Mouse (Mus musculus): ENCODE measurements at regions not wholly inside any gene's neighbourhood (a gene's known extent, or its start where the extent isn't known, plus 50 kb on each side); places are given as distances from the start of the nearest gene placed in this dataset.
"Not testable (repeated sequence)": the region's sequence is repeated elsewhere in the genome, so short reads cannot be mapped to it uniquely, and the experiment has no call there.

- H3K4me2 ChIP-seq: no peak overlapping the region
- no peaks in the 10 kb centered on the region for H3K9me3 ChIP-seq (ENCODE audit: control insufficient read depth, low read length)
- H3K4me3 ChIP-seq (ENCODE audit: low read depth, low read length): no peak overlapping the region
- H3K36me3 ChIP-seq (ENCODE audit: control insufficient read depth, insufficient read depth, low read length): no peaks in the 10 kb centered on the region
- no peaks in the 10 kb centered on the region for H3K4me1 ChIP-seq (ENCODE audit: control insufficient read depth, insufficient read depth, low read length)
- H3K9ac ChIP-seq (ENCODE audit: low read length): no peak overlapping the region
- WGBS: 46% methylated on average over 6 of the region's 6 CpGs
- no peak for DNase-seq (ENCODE audit: low spot score, missing footprints)
- ATAC-seq (ENCODE audit: low FRiP score): peak; percentile 17; the same call in 1 of the 2 replicates
- H3K27me3 ChIP-seq (ENCODE audit: control insufficient read depth, insufficient read depth, low read length): no peaks in the 10 kb centered on the region
- no peak overlapping the region for H3K27ac ChIP-seq (ENCODE audit: low read depth, low read length)
These were observed 1579.7 kb upstream of the G6pd2 start for GRCm38 (mm10) chr5:60228966-60229365.

GRCm38 (mm10) chr5:60231232-60231891 is 1577.3 kb upstream of the G6pd2 start:
- not testable (repeated sequence) for H3K36me3 ChIP-seq (ENCODE audit: control insufficient read depth, insufficient read depth, low read length); H3K9ac ChIP-seq (ENCODE audit: low read length); H3K27me3 ChIP-seq (ENCODE audit: control insufficient read depth, insufficient read depth, low read length); DNase-seq (ENCODE audit: low spot score, missing footprints); H3K4me1 ChIP-seq (ENCODE audit: control insufficient read depth, insufficient read depth, low read length); H3K4me3 ChIP-seq (ENCODE audit: low read depth, low read length); H3K9me3 ChIP-seq (ENCODE audit: control insufficient read depth, low read length); H3K27ac ChIP-seq (ENCODE audit: low read depth, low read length)
- peak; percentile 88 for ATAC-seq (ENCODE audit: low FRiP score)
- WGBS: 18% methylated on average over 23 of the region's 30 CpGs
- peak overlapping the region; percentile 32; the same call in 1 of the 2 replicates for H3K4me2 ChIP-seq

- Histone ChIP-seq H3K9ac (ENCODE audit: low read length) (no peak overlapping the region), H3K9me3 (ENCODE audit: control insufficient read depth, low read length) (no peaks in the 10 kb centered on the region), H3K4me1 (ENCODE audit: control insufficient read depth, insufficient read depth, low read length) (no peaks in the 10 kb centered on the region), H3K4me3 (ENCODE audit: low read depth, low read length) (no peak overlapping the region), H3K27me3 (ENCODE audit: control insufficient read depth, insufficient read depth, low read length) (no peaks in the 10 kb centered on the region), H3K36me3 (ENCODE audit: control insufficient read depth, insufficient read depth, low read length) (no peaks in the 10 kb centered on the region), H3K27ac (ENCODE audit: low read depth, low read length) (no peak overlapping the region), H3K4me2 (no peak overlapping the region)
- DNase-seq (ENCODE audit: low spot score, missing footprints) (peak; percentile 8), ATAC-seq (ENCODE audit: low FRiP score) (no peak)
- 96% methylated on average over 2 of the region's 2 CpGs for WGBS
These were observed 1564.4 kb upstream of the G6pd2 start for GRCm38 (mm10) chr5:60244185-60244584.

GRCm38 (mm10) chr5:60276696-60277095 is 1531.9 kb upstream of the G6pd2 start:
- peak; percentile 59 for DNase-seq (ENCODE audit: low spot score, missing footprints)
- Histone ChIP-seq H3K27me3 (ENCODE audit: control insufficient read depth, insufficient read depth, low read length) (no peaks in the 10 kb centered on the region), H3K27ac (ENCODE audit: low read depth, low read length) (no peak overlapping the region), H3K36me3 (ENCODE audit: control insufficient read depth, insufficient read depth, low read length) (no peaks in the 10 kb centered on the region), H3K4me1 (ENCODE audit: control insufficient read depth, insufficient read depth, low read length) (no peaks in the 10 kb centered on the region), H3K9me3 (ENCODE audit: control insufficient read depth, low read length) (no peaks in the 10 kb centered on the region), H3K4me2 (no peak overlapping the region), H3K9ac (ENCODE audit: low read length) (no peak overlapping the region), H3K4me3 (ENCODE audit: low read depth, low read length) (no peak overlapping the region)
- 91% methylated on average over 2 of the region's 2 CpGs for WGBS
- ATAC-seq (ENCODE audit: low FRiP score): no peak

All from midbrain, embryonic 11.5 days (tissue).